Mouse (Mus musculus) left cerebral cortex, adult 9 months (tissue): ENCODE results near the gene Lama5.

Experiments used
- DNase-seq, 2 experiments: peaks; one replicate each; pipeline ENCODE4 v3.0.0; 2022; ENCODE audit warnings: low spot score in 2 of 2

Gene Lama5

DNA sequence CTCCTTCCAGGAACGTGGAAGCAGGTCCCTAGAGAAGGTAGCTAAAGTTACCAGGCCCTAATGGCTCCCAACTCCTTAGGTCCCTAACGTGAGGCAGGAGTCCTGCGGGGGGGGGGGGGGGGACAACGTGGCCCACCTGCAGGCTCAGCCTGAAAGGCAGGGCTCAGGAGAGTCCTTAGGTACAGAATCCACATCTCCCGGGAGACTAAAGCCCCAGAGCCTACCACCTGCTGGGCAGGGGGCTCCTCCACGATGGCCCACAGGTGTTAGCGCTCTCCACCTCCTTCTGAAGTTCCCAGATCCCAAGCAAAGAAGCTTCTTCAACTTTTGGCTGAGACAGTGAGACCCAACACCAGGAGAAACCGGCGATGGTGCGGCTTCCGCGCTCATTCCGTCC lies 1.0 kb downstream of the Lama5 start:
- DNase-seq = no peak

DNA sequence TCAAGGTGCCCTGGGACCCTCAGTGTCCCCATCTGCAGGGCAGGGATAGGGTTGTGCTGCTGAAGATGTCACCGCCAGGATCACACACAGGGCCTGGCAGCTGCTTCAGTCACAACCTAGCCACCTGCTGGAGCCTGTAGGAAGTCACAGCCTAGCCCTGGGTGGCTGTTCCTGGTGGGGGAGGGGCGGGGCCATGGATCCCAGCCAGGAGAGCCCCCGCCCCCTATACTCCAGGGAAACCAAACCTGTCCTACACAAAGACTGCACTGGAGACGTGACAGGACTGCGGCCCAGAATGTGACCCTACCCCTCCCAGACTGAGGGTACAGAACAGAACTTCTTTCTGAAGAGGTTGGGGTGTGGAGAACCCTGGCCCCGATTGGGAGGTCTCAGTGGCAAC lies 3.4 kb downstream of the Lama5 start:
- no peak for DNase-seq

DNA sequence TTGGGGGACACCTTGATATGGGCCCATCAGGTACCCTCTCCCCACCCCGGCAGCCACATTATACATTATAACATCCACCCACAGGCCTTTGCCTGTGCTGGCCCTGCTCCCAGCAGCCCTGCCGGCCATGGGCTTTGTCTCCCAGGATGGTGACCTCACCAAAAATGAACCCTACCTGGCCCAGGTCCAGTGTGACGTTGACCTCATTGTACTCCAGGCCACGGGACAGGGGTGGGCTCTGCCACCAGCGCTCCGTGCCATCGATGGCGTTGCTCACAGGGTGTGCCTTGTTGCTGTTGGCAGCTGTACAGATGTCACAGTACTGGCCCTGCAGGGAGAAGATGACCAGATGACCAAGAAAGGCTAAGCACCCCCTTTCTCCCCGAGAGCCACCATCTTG lies 4.6 kb downstream of the Lama5 start:
- DNase-seq = no peak

DNA sequence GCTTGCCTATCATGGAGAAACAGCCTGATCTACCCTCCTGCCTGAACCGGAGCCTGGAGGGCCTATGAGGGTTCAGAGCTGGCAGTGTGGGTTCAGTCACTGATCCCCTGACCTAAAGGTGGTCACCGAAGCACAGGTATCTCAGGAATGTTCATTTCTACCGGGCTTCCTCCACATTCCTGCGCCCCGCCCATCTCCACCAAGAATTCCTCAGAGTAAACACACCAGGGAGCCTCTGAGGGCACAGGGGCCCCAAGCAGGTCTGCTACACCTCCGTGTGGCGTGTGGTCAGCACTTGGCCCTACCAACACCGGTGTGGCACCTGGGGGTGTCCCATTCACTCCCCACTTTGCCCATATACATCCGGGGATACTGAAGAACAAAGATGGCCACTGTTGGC lies 5.5 kb downstream of the Lama5 start:
- DNase-seq = no peak

DNA sequence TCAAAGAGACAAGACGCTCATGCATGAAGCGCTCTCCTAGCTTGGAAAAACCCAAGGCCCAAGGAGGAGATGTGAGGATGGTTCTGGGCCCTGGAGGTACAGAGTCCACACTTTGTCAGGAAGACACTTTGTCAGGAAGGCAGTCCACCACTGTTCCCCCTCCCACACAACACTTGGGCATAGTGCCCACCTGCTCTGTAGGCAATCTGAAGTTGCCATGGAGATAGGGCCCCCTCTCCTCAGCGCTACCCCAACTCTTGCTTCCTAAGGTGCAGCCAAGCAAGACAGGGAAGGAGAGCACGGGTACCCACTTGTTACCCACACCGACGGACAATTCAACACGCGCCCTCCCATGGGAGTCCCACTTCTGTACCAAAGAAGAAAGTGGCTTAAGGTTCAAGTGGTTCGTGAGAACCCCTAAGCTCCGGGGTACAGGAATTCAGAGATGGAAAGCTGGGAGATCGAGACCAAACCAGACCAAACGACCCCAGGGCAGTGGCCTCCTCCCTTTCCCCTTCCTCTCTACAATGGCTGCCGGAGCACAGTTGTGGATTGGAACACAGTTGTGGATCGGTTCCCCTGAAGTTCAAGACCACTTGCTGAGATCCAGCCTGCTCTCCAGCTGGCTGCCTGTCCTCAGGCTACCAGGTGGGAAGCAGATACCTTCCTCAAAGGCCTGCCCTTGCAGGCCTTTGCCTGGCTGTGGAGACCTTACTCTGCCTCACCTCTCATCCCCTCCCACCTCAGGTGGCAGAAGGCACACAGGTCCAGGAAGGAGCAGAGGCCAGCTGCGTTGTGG lies 6.3 kb downstream of the Lama5 start:
- no peak for DNase-seq

DNA sequence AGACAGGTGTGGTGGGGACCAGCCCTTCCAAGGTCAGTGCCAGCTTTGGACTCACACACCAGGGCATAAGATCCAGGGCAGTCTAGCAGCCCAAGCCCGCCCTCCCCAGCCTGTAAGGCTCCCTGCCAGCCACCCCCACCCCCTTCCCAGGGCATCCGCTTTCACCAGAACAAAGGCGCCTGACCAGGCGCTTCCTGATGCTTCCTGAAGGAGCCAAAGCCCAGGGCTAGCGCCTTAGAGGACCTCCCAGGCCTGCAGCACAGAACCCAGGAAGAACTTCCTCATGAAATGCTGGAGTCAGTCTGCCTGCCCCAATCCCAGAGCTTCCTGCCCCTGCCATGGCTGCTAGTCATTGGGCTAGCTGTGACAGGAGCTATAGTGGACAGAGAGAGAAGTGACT lies 7.0 kb downstream of the Lama5 start:
- no peak for DNase-seq

DNA sequence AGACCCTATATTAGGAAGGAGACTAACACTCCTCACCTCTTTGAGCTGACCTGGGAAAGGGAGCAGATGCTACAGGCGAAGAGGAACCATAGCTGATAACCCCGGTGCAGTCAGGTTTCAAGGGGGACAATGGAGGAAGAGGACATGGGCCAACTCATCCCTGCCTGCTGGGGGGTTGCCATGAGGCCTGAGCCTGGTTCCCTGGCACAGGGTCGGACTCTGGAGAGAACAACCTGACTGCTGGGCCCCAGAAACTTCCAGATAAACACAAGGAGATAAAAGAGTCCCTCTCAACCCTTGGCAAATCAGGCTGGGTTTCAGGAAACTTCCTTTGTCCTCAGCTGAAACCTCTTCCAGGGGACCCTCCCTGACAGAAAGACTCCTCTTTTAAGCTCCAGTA lies 7.4 kb downstream of the Lama5 start:
- DNase-seq = no peak

DNA sequence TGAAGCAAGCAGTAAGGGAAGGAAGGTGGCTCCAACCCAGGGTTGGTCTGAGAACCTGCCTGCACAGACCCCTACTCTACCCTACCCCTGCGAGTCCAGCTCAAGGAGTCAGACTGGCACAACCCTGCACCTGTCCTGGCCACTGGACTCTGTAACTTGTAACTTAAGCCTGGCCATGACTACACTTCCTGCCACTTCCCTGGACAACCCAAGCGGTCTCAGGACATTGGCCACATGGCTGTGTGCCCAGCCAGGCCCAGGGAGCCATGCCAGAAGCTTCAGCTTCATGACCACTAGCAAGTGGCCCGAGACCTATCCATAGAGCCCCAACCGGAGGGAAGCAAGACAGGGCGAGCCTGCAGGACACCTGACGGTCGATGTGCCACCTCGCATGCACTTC lies 8.1 kb downstream of the Lama5 start:
- DNase-seq = peak in 1 of 2 experiments; percentile 49

DNA sequence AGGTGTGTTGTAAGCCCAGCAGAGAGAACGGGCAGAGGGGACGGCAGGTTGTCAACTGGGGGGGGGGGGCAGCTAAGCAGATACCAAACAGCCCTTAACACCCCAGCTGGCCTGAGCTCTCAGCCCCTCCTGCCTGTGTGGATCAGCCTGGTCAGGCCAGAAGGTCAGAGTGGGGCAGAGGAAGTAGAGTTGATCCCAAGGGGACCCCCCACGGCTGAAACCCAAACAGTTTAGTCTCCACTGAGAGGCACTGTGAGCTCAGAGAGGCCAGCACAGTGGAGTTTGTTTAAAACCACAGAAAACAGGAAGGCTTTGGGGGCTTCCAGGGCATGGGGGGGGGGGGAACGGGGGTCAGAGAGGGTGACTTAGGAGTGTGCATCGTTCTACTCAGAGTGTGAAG lies 8.7 kb downstream of the Lama5 start:
- no peak for DNase-seq

DNA sequence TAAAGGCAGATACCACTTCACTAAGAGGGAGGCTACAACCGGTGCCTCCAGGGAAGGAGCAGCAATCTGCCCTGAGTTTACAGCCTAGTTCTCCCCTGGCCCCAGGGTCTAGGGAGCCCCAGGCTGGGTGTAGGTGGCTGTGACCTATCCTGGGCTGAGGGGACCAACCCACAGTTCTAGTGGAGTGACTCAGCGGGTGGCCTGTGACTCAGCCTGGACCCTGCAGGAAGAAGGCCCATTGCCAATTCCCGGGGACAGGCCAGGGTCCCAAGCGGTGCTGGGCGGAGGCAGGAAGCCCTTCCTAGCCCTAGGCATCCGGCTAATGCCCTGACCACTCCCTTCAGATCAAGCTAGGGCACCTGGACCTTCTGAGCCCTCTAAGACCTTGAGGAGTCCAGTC lies 9.7 kb downstream of the Lama5 start:
- no peak for DNase-seq

DNA sequence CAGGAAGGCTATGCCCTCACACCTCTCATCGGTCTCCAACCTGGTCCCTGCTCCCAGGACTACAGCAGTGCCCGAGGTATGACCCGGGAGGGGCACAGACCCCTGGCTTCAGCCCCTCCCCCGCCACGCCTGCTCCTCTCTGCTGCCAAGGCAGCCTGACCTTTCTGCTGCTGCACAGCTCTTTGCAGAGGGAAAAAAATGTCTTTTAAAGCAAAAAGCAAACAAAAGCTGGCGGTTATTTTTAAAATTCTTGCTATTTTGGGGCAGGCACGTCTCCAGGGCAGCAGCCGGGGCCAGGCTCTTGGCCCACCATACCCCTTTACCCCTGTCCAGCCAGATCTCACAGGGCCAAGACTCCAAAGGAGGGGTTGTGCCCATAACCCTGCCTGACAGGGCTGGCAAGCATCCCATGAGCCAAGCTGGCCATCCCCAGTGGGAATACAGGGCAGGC lies 10.6 kb downstream of the Lama5 start:
- DNase-seq = no peak

DNA sequence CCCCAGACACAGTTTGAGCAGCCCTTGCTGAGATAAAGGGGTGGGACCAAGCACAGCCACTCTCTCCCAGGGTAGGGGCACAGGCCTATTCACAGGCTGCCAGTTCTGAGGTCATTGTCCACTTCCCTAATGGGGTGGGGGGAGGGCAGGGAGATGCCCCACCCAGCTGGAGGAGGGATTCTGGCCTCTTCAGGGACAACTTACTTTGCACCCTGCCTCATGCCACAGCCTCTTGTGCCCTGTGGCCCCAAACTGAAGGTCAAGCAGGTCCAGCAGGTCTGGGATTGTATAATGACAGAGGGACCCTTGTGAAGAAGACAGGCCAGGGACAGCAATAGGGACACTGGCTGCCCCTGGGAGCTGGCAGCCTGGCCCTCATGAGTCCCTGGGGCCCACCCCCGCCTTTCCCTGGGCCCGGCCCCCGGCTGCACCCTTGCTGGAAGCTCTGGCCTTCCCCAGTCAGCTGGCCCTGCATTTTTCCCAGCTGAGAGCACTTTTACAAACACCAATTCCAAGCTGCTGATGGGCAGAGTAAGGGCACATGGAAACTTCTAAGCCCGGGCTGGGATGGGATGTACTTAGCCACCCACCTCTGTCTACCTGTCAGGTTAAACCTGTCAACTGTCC lies 11.2 kb downstream of the Lama5 start:
- no peak for DNase-seq

DNA sequence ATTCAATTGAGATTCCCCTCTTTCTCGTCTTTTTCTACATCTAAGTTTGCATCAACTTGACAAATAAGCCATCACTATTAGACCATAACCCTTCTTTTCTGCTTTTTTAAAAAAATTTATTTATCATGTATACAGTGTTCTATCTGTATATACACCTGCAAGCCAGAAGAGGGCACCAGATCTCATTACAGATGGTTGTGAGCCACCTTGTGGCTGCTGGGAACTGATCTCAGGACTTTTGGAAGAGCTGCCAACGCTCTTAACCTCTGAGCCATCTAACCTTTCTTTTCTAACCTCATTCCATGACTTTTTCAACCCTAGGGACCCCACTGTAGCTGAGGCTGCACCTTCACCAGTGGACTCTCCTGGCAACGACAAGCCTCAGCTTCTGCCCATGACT lies 13.4 kb downstream of the Lama5 start:
- no peak for DNase-seq

DNA sequence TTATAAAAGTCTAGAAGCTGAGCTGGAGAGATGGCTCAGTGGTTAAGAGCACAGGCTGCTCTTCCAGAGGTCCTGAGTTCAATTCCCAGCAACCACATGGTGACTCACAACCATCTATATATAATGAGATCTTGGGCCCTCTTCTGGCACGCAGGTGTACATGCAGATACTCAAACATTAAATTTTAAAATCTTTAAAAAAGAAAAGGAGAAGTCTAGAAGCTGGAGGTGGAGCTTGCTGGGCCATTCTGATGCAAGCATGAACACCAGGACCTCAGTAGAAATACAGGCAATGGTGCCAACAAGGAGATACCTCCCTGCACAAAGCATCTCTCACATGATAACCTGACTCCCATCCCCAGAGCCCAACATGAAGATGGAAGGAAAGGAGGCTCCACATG lies 16.7 kb downstream of the Lama5 start:
- DNase-seq = no peak

DNA sequence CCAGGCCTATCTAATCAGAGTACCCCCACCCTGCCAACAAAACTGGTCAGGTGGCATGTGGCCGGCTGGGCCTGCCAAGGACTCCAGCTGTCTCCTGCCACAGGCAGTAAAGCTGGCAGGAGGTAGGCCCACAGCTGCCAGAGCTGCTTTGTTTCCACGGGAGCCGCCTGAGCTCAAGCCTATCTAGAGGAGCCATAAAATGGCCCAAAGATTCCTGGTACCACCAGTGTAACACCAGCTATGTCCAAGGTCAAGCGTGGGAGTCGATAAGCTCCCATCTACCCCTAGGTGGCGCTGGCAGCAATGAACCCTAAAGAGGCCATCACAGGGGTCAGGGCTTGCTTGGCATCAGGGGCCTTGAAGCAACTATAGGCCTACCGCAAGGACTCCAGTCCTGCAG lies 17.8 kb downstream of the Lama5 start:
- no peak for DNase-seq

DNA sequence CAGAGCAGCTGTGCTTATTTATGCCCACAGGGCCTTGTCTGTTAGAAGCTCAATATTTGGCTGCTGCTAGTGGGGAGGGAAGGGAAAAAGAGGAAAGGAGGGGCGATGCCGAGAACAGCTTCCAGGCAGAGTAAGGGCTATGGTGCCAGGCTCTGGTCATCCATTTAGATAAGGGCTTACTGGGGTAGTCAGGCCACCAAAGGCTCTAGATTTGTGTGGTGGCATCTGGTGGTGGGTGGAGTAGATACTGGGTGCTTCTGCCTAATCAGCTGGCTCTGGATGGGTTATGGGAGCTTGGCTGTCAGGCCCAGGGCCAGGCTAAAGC lies 19.7 kb downstream of the Lama5 start:
- no peak for DNase-seq

DNA sequence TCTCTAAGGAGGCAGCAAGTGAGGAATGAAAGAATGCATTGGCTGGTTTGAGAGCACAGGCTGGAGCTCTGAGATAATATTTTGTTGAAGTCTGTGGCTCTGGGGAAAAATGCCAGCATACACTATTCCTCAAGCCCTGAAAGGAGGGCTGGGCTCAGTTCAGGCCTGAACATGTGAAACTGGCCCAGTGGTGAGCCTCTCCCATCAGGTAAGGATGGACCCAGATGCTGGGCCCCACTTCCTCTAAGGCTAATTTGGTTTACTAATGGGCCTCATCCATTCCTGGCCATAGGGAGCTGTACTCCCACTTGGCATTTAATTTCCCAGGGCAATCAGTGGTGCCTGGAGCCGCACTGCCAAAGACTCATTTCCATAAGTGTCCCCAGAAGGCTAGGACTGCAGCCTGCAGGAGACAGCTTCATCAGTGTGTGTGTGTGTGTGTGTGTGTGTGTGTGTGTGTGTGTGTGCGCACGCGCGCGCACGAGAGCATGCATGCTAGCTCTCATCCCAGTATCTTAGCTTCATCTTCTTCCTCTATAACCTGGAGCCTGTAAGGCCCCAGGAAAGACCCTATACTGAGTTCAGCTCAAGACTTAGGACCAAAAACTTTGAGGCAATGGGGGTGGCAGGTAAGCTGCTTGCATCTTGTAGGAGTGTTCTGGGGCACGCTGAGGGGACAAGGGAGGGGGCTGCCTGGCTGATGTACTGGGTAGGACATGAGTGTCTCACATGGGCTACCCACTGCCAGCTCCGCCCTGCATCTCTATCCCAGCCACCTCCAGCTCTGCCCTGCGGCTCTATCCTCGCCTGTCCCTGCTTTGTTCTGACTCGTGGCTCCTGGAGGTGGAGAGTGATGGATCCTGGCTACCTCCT lies 20.3 kb downstream of the Lama5 start:
- no peak for DNase-seq

DNA sequence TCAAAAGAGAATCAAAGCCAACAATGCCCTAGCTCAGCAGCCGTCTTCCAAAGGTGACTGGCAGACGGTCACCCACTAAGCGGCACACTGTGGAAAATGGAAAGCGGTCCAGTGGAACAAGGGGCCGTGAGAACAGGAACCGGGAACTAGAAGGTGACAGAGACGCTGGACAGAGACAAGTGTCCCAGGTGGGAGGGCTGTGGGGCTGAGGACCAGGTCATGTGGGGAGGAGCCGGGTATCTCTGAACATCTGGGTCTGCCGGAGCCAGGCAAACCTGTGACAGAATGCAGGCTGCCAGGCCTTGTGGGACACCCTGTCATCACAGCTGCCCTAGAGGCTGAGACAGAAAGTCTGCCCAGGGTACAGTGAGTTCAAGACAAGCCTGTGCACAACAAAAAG lies 21.2 kb downstream of the Lama5 start:
- DNase-seq = no peak

DNA sequence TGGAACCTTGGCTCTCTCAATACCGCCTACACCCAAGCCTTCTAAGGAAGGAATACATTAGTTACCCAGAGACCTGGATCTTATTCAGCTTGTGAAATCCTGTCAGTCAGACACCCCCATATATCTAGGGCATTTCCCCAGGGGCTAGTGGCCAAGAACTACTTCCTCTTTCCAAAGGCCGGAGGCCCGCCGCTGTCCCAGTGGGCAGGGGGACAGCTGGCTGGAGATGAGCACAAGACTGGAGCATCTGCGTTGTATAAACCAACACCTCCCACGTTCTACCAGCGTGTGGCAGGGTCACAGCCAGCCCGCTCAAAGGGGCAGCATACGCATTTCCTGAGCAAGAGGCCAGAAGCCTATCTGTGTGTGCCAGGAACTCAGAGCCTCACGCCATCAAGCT lies 22.9 kb downstream of the Lama5 start:
- no peak for DNase-seq

DNA sequence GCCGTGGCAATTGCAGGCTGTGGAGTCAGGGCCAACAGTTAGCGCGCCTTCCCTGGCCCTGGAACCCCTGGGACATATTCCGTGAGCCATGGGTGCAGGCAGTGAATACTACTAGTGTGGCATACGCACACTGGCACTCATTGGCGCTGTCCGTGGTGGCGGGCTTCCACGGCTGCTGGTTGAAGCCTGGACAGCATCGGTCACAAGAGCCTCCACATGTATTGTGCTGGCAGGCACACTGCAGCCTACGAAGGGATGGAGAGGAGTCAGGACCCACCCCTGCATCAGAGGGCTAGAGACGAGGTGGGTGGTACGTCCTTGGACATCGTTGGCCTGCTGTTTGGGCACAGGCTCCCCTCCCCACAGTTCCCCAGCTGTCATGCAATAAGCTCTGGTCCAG lies 23.4 kb downstream of the Lama5 start:
- no peak for DNase-seq

DNA sequence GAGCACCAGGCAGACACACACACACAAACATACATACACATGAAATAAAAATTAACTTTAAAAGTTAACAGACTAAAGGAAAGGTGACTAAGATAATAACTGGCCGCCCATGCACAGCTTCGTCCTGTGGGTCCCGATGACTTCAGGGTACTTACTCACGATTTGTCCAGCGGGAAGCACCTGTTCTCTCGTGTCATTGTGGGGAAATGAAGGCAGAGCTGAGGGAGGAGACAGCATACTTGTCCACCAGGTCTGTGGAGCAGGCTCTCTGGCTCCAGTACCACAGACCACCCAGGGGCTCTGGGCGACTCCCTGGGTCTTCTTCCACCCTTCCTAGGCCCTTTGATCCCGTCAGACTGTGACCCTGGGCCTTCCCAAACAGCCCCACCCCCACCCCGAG lies 24.4 kb downstream of the Lama5 start:
- no peak for DNase-seq

DNA sequence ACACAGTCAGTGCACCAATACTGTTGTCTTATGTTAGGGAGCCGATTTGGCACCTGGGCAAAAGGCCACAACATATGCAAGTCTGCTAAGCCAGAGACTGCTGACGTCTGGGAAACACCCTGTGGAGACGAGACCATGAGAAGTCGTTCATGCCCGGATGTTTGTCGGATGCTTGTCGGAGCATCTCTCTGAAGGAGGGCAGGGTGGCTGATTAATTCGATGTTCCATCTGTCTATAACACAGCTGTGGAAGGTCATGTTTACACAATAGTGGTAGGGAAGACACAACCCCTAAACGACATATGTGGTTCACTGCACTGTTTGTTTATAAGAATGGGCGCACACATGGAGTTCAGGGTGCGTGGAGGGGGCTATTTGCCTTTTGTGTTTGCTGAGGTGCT lies 25.0 kb downstream of the Lama5 start:
- DNase-seq = no peak

DNA sequence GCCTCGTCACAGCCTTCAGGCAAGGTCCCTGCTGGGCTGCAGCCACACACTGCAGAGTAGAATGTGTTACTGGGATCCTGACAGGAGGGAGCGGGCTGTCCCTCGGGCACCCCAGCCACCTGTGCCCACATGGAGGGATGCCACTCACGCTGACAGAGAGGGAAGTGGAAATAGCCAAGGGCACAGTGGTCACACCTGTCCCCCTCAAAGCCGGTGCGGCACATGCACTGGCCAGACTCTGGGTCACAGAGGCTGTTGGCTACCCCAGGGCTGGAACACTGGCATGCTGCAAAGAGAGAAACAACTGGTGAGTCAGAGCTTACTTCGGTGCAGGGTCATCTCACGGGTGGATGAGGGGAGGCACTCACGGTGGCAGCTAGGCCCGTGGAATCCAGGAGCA lies 26.9 kb downstream of the Lama5 start:
- no peak for DNase-seq
